Mouse (Mus musculus) C2C12 (cell line): ENCODE measurements at regions not wholly inside any gene's neighbourhood (a gene's known extent, or its start where the extent isn't known, plus 50 kb on each side); places are given as distances from the start of the nearest gene placed in this dataset.
A peak's percentile ranks its signal among the peaks of the same experiment; 100 is the strongest.

Experiments used
- H3K27me3 ChIP-seq: one replicate; pipeline ENCODE4 v1.6.1; 2011; ENCODE audit not compliant: control insufficient read depth, insufficient read depth, insufficient read length
- H3K36me3 ChIP-seq: one replicate; pipeline ENCODE4 v1.6.1; 2011; ENCODE audit not compliant: control insufficient read depth, insufficient read depth
- H3K4me3 ChIP-seq: one replicate; pipeline ENCODE4 v1.5.1; 2011; ENCODE audit warnings: mild to moderate bottlenecking, control low read depth; ENCODE audit not compliant: poor library complexity, insufficient read depth, severe bottlenecking
- H3K79me2 ChIP-seq: one replicate; pipeline ENCODE4 v1.6.1; 2011; ENCODE audit not compliant: control insufficient read depth, insufficient read depth
- H3K79me3 ChIP-seq: one replicate; pipeline ENCODE4 v1.6.1; 2011; ENCODE audit warnings: low read depth, control low read depth
- H3ac ChIP-seq: one replicate; pipeline ENCODE3; 2011; ENCODE audit warnings: low read depth; ENCODE audit not compliant: control insufficient read depth, insufficient read length
- CEBPB ChIP-seq: IDR thresholded peaks from one replicate; pipeline ENCODE4 v1.6.1; 2011; ENCODE audit warnings: low read depth, mild to moderate bottlenecking, control low read depth, moderate library complexity
- CTCF ChIP-seq: IDR thresholded peaks from one replicate; pipeline ENCODE4 v1.5.1; 2011; ENCODE audit not compliant: control insufficient read depth, insufficient read depth, insufficient read length
- FOSL1 ChIP-seq: IDR thresholded peaks from one replicate; pipeline ENCODE4 v1.8.0; 2011; ENCODE audit warnings: mild to moderate bottlenecking, low read length; ENCODE audit not compliant: poor library complexity, insufficient read depth, severe bottlenecking
- MAX ChIP-seq: IDR thresholded peaks from one replicate; pipeline ENCODE4 v1.6.1; 2011; ENCODE audit warnings: mild to moderate bottlenecking, control low read depth
- MYOD1 ChIP-seq: IDR thresholded peaks from one replicate; pipeline ENCODE4 v1.6.1; 2011; ENCODE audit warnings: low read depth; ENCODE audit not compliant: control insufficient read depth, insufficient read length
- MYOG ChIP-seq: IDR thresholded peaks from one replicate; pipeline ENCODE4 v1.6.1; 2011; ENCODE audit not compliant: control insufficient read depth, insufficient read length; ENCODE audit errors: extremely low read depth
- USF1 ChIP-seq: IDR thresholded peaks from one replicate; pipeline ENCODE4 v1.6.1; 2011; ENCODE audit warnings: low read depth, mild to moderate bottlenecking, control low read depth, moderate library complexity

DNA sequence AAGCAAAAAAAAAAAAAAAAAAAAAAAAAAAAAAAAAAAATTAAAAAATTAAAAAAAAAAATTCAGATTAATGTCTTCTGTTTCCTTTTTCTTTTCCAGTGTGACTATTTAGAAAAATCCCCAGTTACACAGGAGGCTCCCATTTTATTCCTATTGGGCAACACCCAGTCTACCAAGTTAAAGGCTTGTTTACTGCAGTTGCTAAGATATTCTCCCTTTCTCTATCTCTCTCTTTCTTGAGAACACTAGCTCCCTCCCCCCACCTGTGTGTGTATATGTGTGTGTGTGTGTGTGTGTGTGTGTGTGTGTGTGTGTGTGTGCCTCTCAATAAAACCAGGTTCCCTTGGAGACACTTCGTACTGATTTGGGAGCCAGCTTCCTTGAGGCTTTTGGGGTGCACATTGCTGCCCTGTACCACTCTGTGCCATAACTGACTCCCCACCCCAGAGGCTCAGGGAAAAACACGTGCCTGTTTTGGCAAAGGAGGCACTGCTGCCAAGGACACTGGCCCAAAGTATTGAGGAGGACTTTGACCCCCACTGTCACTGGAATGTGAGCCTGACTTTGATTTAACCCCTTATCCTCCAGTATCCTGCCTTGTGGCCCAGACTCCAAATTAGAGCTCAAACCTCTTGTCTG lies 50.3 kb downstream of the Anapc15-ps start:
- Histone ChIP-seq H3K36me3 (no peaks in the 10 kb centered on the region), H3K27me3 (no peaks in the 10 kb centered on the region), H3K4me3 (no peak overlapping the region), H3K79me2 (no peaks in the 10 kb centered on the region), H3ac (no peak overlapping the region), H3K79me3 (no peaks in the 10 kb centered on the region)
- TF ChIP-seq CEBPB (no peak), USF1 (no peak)

DNA sequence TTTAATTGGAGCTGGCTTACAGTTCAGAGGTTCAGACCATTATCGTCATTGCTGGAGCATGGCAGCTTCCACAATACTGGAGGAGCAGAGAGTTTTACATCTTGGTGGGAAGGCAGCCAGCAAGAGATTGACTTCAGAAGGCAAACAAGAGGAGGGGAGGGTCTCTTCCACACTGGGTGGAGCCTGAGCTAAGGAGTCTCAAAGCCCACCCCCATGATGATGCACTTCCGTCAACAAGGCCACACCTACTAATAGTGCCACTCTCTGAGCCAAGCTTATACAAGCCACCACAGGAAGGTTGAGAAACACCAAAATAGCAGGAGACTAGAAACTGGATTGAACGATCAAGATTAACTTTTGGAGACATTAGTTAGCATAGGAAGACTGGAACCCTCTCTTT lies 52.5 kb downstream of the Anapc15-ps start:
- H3K79me2 ChIP-seq = no peaks in the 10 kb centered on the region
- H3K79me3 ChIP-seq = no peaks in the 10 kb centered on the region
- H3K36me3 ChIP-seq = no peaks in the 10 kb centered on the region
- H3ac ChIP-seq = no peak overlapping the region
- TF ChIP-seq USF1 (no peak), MYOD1 (no peak), CEBPB (no peak), MAX (no peak), FOSL1 (no peak)
- no peak overlapping the region for H3K4me3 ChIP-seq
- no peaks in the 10 kb centered on the region for H3K27me3 ChIP-seq

DNA sequence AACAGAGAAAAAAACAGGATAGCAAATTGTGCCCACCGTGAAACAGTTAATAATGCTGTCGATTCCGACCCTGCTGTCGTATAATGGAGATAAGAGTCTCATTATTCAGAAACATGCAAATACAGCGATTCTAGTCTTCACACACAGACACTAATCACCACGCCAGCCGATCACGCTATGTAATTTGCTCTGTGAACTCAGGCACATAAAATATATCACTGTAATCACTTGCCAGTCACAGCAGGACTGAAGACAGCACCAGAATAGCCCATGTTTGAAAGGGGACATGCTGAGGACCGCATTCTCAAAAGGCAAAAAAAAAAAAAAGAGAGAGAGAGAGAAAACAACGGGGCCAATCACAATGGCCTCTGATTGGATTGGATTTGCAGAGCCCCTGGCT lies 53.6 kb downstream of the Anapc15-ps start:
- Histone ChIP-seq H3K36me3 (no peaks in the 10 kb centered on the region), H3ac (no peak overlapping the region), H3K79me2 (no peaks in the 10 kb centered on the region), H3K27me3 (no peaks in the 10 kb centered on the region), H3K79me3 (no peaks in the 10 kb centered on the region), H3K4me3 (no peak overlapping the region)
- no peak for TF ChIP-seq CEBPB
- TF ChIP-seq MYOG = no peak
- TF ChIP-seq MAX = no peak
- TF ChIP-seq FOSL1 = no peak
- no peak for TF ChIP-seq USF1
- no peak for TF ChIP-seq MYOD1
- TF ChIP-seq CTCF = no peak

DNA sequence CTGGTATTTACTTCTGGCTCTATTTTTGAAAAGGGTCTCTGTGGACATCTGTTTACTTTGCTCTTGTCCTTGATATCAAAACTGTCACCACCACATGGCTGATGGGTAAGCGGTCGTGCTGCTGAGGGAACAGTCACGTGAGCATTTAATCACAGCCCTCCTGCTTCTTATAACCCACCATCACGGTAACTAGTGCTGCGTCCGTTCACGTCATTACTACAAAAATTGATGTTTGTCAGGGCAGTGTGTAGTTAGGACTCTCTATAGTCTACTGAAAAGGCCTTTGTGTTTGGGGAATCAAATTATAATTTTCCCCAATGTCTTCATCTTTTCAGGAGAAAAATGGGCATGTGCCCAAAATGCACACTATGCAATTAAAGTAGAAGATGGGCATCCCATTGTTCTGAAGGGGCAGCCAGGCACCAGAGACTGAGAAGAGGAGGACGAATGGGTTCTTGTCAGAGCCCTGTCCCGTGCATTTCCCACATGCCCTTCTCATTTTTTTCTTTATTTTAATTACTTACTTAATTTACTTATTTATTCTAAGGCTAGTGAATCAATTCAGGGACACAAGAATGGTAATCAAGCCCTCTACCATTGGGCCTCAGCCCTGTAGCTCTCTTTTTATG lies 54.6 kb upstream of the Nudt4 start:
- H3ac ChIP-seq = no peak overlapping the region
- no peak overlapping the region for H3K4me3 ChIP-seq
- no peaks in the 10 kb centered on the region for H3K79me2 ChIP-seq
- peak; percentile 42 for TF ChIP-seq USF1
- TF ChIP-seq FOSL1 = no peak
- no peak for TF ChIP-seq CTCF
- TF ChIP-seq CEBPB = no peak
- no peak for TF ChIP-seq MAX
- no peaks in the 10 kb centered on the region for H3K36me3 ChIP-seq
- H3K27me3 ChIP-seq = no peaks in the 10 kb centered on the region
- H3K79me3 ChIP-seq = no peaks in the 10 kb centered on the region

DNA sequence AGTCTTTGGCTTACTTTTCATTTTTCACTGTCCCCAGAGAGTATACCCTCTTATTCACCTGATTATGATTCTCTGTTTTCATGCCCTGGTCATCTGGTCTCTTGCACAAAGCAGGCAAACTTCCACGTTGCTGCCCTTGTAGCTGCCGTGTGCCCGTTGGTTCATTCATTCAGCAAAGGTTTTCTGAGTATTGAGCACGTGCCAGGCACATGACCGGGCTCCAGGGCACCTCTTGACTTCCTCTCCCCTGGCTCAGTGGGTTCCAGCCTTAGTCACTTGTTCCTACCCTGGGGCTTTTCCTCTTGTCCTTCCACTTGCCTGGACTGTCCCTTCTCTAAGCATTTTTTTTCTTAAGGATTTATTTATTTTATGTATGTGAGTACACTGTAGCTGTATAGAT lies 52.9 kb upstream of the Nudt4 start:
- H3K79me3 ChIP-seq = no peaks in the 10 kb centered on the region
- no peaks in the 10 kb centered on the region for H3K79me2 ChIP-seq
- no peaks in the 10 kb centered on the region for H3K36me3 ChIP-seq
- no peak overlapping the region for H3K4me3 ChIP-seq
- no peaks in the 10 kb centered on the region for H3K27me3 ChIP-seq
- TF ChIP-seq MYOD1 (no peak), MAX (no peak), CTCF (no peak), USF1 (no peak), FOSL1 (no peak), MYOG (no peak), CEBPB (no peak)
- no peak overlapping the region for H3ac ChIP-seq

DNA sequence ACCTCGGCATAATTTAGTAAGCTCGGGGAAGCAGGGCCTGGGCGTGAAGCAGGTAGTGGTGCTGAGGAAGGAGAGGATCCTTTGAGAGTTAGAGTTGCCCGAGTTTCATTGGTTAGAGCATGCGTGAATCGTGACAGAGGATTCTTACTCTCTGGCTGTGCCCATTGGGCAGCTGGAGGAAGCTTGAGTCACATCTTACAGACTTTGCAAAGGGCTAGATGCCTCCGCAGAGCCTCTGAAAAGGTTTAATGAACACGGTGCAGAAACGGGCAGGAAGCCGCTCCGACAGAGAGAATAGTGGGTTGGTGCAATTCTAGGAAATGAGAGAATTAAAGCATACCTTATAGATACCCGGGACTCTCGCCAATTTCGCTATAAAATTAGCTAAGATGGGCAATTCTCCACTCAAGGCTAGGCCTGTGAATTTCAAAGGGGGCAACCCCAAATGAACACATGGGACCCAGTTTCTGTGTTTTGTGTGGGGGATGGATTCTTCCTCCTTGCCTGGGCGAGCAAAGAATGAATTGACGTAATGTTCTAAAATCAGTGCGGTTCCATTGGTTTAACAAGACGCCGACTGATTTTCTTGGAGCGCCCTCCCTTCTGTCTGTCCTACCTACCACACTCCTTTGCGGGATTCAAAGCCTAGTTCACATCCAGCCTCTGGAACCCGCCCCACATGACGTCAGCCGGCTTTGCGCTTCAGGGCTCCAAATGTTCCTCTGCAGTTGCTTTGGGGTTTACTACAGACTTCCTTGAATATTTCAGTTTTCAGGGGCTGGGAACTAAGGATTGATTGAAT lies 52.1 kb upstream of the Nudt4 start:
- Histone ChIP-seq H3K79me2 (no peaks in the 10 kb centered on the region), H3K36me3 (no peaks in the 10 kb centered on the region), H3K27me3 (no peaks in the 10 kb centered on the region), H3ac (no peak overlapping the region), H3K79me3 (no peaks in the 10 kb centered on the region), H3K4me3 (no peak overlapping the region)
- TF ChIP-seq CEBPB (no peak), USF1 (no peak), MAX (no peak), MYOD1 (no peak), MYOG (no peak), CTCF (no peak), FOSL1 (no peak)
